Mouse (Mus musculus): ENCODE measurements around the gene Olfr601. TPM values are rescaled to one million over a fixed set of nuclear protein-coding genes. Genes with fewer than 3 reads are reported as not detected.
"Not testable (repeated sequence)": the region's sequence is repeated elsewhere in the genome, so short reads cannot be mapped to it uniquely, and the experiment has no call there.

The Olfr601 gene
- polyA plus RNA-seq (2012; rRNA removed), result not detected in 2 replicates

- no peaks in the 10 kb centered on the region for H3K4me1 ChIP-seq (ENCODE audit: control insufficient read depth, insufficient read depth, insufficient read length)
- TF ChIP-seq CTCF (IDR thresholded peaks at IDR 0.05; ENCODE audit: extremely low read depth, insufficient read depth, insufficient read length, insufficient replicate concordance) (no peak), POLR2A (IDR thresholded peaks at IDR 0.05; ENCODE audit: low read depth, low read length) (no peak)
- no peak within 1 kb of the TSS for H3K27ac ChIP-seq (ENCODE audit: insufficient read depth, low read length)
- no peaks in the 10 kb centered on the region for H3K27me3 ChIP-seq (ENCODE audit: control insufficient read depth, insufficient read depth, low read length)
- WGBS, result 89% methylated on average over 1 of the region's 1 CpGs
- DNase-seq (ENCODE audit: low read depth in 1 of 2, low spot score in 2 of 2), result no peak
- no peaks in the 10 kb centered on the region for H3K36me3 ChIP-seq (ENCODE audit: control insufficient read depth, insufficient read depth, low read length)
- no peak within 1 kb of the TSS for H3K4me3 ChIP-seq (ENCODE audit: extremely low read depth, insufficient read depth, insufficient read length)
Measured at GRCm38 (mm10) chr7:103362555-103362954, at the start of gene Olfr601. Gene Olfr601, minus strand, starts transcription at chr7:103362655.

GRCm38 (mm10) chr7:103406521-103407055 lies 44.1 kb upstream of the Olfr601 start:
- not testable (repeated sequence) for DNase-seq (ENCODE audit: low read depth in 1 of 2, low spot score in 2 of 2); H3K36me3 ChIP-seq (ENCODE audit: control insufficient read depth, insufficient read depth, low read length); H3K27ac ChIP-seq (ENCODE audit: insufficient read depth, low read length); H3K4me3 ChIP-seq (ENCODE audit: extremely low read depth, insufficient read depth, insufficient read length); H3K27me3 ChIP-seq (ENCODE audit: control insufficient read depth, insufficient read depth, low read length); H3K4me1 ChIP-seq (ENCODE audit: control insufficient read depth, insufficient read depth, insufficient read length)
- WGBS, result 71% methylated on average over 3 of the region's 3 CpGs

GRCm38 (mm10) chr7:103398981-103399380 lies 36.5 kb upstream of the Olfr601 start:
- Histone ChIP-seq H3K4me1 (ENCODE audit: control insufficient read depth, insufficient read depth, insufficient read length) (no peaks in the 10 kb centered on the region), H3K36me3 (ENCODE audit: control insufficient read depth, insufficient read depth, low read length) (no peaks in the 10 kb centered on the region), H3K27me3 (ENCODE audit: control insufficient read depth, insufficient read depth, low read length) (no peaks in the 10 kb centered on the region), H3K4me3 (ENCODE audit: extremely low read depth, insufficient read depth, insufficient read length) (no peak overlapping the region), H3K27ac (ENCODE audit: insufficient read depth, low read length) (no peak overlapping the region)
- TF ChIP-seq POLR2A (IDR thresholded peaks at IDR 0.05; ENCODE audit: low read depth, low read length), result no peak
- TF ChIP-seq CTCF (IDR thresholded peaks at IDR 0.05; ENCODE audit: extremely low read depth, insufficient read depth, insufficient read length, insufficient replicate concordance), result no peak
- WGBS, result 9% methylated on average over 1 of the region's 1 CpGs
- no peak for DNase-seq (ENCODE audit: low read depth in 1 of 2, low spot score in 2 of 2)

- H3K27me3 ChIP-seq (ENCODE audit: control insufficient read depth, insufficient read depth, low read length), result no peaks in the 10 kb centered on the region
- no peaks in the 10 kb centered on the region for H3K4me1 ChIP-seq (ENCODE audit: control insufficient read depth, insufficient read depth, insufficient read length)
- H3K36me3 ChIP-seq (ENCODE audit: control insufficient read depth, insufficient read depth, low read length), result no peaks in the 10 kb centered on the region
- no peak overlapping the region for H3K27ac ChIP-seq (ENCODE audit: insufficient read depth, low read length)
- no peak overlapping the region for H3K4me3 ChIP-seq (ENCODE audit: extremely low read depth, insufficient read depth, insufficient read length)
- no peak for DNase-seq (ENCODE audit: low read depth in 1 of 2, low spot score in 2 of 2)
- TF ChIP-seq CTCF (IDR thresholded peaks at IDR 0.05; ENCODE audit: extremely low read depth, insufficient read depth, insufficient read length, insufficient replicate concordance), result no peak
- no peak for TF ChIP-seq POLR2A (IDR thresholded peaks at IDR 0.05; ENCODE audit: low read depth, low read length)
Measured at GRCm38 (mm10) chr7:103397758-103398157, 35.3 kb upstream of the Olfr601 start.

GRCm38 (mm10) chr7:103386077-103386476 lies 23.6 kb upstream of the Olfr601 start, which contains the start of gene Olfr603:
Gene Olfr603, minus strand, starts transcription at chr7:103386177.
- Histone ChIP-seq H3K27me3 (ENCODE audit: control insufficient read depth, insufficient read depth, low read length) (no peaks in the 10 kb centered on the region), H3K4me3 (ENCODE audit: extremely low read depth, insufficient read depth, insufficient read length) (no peak within 1 kb of the TSS), H3K4me1 (ENCODE audit: control insufficient read depth, insufficient read depth, insufficient read length) (no peaks in the 10 kb centered on the region), H3K36me3 (ENCODE audit: control insufficient read depth, insufficient read depth, low read length) (no peaks in the 10 kb centered on the region), H3K27ac (ENCODE audit: insufficient read depth, low read length) (no peak within 1 kb of the TSS)
- no peak for DNase-seq (ENCODE audit: low read depth in 1 of 2, low spot score in 2 of 2)
- TF ChIP-seq POLR2A (IDR thresholded peaks at IDR 0.05; ENCODE audit: low read depth, low read length), result no peak
- no peak for TF ChIP-seq CTCF (IDR thresholded peaks at IDR 0.05; ENCODE audit: extremely low read depth, insufficient read depth, insufficient read length, insufficient replicate concordance)

GRCm38 (mm10) chr7:103349569-103349968 lies 12.9 kb downstream of the Olfr601 start, which contains the start of gene Olfr600:
Gene Olfr600, minus strand, starts transcription at chr7:103349669.
- no peaks in the 10 kb centered on the region for H3K27me3 ChIP-seq (ENCODE audit: control insufficient read depth, insufficient read depth, low read length)
- no peak for DNase-seq (ENCODE audit: low read depth in 1 of 2, low spot score in 2 of 2)
- no peak within 1 kb of the TSS for H3K4me3 ChIP-seq (ENCODE audit: extremely low read depth, insufficient read depth, insufficient read length)
- no peaks in the 10 kb centered on the region for H3K4me1 ChIP-seq (ENCODE audit: control insufficient read depth, insufficient read depth, insufficient read length)
- TF ChIP-seq CTCF (IDR thresholded peaks at IDR 0.05; ENCODE audit: extremely low read depth, insufficient read depth, insufficient read length, insufficient replicate concordance), result no peak
- no peak for TF ChIP-seq POLR2A (IDR thresholded peaks at IDR 0.05; ENCODE audit: low read depth, low read length)
- H3K36me3 ChIP-seq (ENCODE audit: control insufficient read depth, insufficient read depth, low read length), result no peaks in the 10 kb centered on the region
- no peak within 1 kb of the TSS for H3K27ac ChIP-seq (ENCODE audit: insufficient read depth, low read length)

GRCm38 (mm10) chr7:103335617-103336016 lies 26.8 kb downstream of the Olfr601 start, which contains the start of gene Olfr599:
Gene Olfr599, plus strand, starts transcription at chr7:103335917.
- Histone ChIP-seq H3K4me3 (ENCODE audit: extremely low read depth, insufficient read depth, insufficient read length) (no peak within 1 kb of the TSS), H3K4me1 (ENCODE audit: control insufficient read depth, insufficient read depth, insufficient read length) (no peaks in the 10 kb centered on the region), H3K27me3 (ENCODE audit: control insufficient read depth, insufficient read depth, low read length) (no peaks in the 10 kb centered on the region), H3K36me3 (ENCODE audit: control insufficient read depth, insufficient read depth, low read length) (no peaks in the 10 kb centered on the region), H3K27ac (ENCODE audit: insufficient read depth, low read length) (no peak within 1 kb of the TSS)
- TF ChIP-seq POLR2A (IDR thresholded peaks at IDR 0.05; ENCODE audit: low read depth, low read length), result no peak
- no peak for TF ChIP-seq CTCF (IDR thresholded peaks at IDR 0.05; ENCODE audit: extremely low read depth, insufficient read depth, insufficient read length, insufficient replicate concordance)
- no peak for DNase-seq (ENCODE audit: low read depth in 1 of 2, low spot score in 2 of 2)
- WGBS, result 85% methylated on average over 1 of the region's 1 CpGs

All from spleen, adult 2 months (tissue).